Comparison of ENCODE assay signal across 22 mouse cellular contexts in genomic region chr9:72809077-72809476, GRCm38 (mm10). TPM values are rescaled to one million over a fixed set of nuclear protein-coding genes. Genes with fewer than 3 reads are reported as not detected.
DNase-seq lines count a peak whose midpoint lies in the region; ATAC-seq and TF ChIP-seq lines count a peak whose summit lies in the region.
"Had no signal": no experiment of that assay in that cellular context is flagged by ENCODE, and none has a peak within 500 bp of the region (broad histone marks: within the 10 kb centered on the region; RNA-seq: fewer than 3 reads in every experiment).

No protein-coding gene starts in this region.

- H3K4me1 ChIP-seq in forebrain, embryonic 11.5 days (replicated peaks; ENCODE audit: control insufficient read depth, insufficient read depth, low read length) = peaks cover 20% of the 10 kb centered on the region; the same call in 1 of the 2 replicates
- H3K4me1 ChIP-seq in forebrain, embryonic 14.5 days (ENCODE audit: control insufficient read depth, insufficient read depth, low read length) = peaks cover 7% of the 10 kb centered on the region
- peaks cover 32% of the 10 kb centered on the region for H3K4me1 ChIP-seq in hindbrain, embryonic 12.5 days
- 0 out of 2 replicates have a peak, but pooled peaks cover 3% of the 10 kb centered on the region for H3K4me1 ChIP-seq in hindbrain, postnatal 0 days (ENCODE audit: insufficient read depth, low read length)
- peaks cover 36% of the 10 kb centered on the region for H3K4me1 ChIP-seq in neural tube, embryonic 11.5 days (ENCODE audit: control insufficient read depth, insufficient read depth, low read length)
- H3K4me1 ChIP-seq in neural tube, embryonic 13.5 days (replicated peaks) = peaks cover 43% of the 10 kb centered on the region

- H3K27ac ChIP-seq in forebrain, embryonic 11.5 days (ENCODE audit: low read depth, low read length) = peak overlapping the region; percentile 93; the same call in 1 of the 2 replicates
- H3K27ac ChIP-seq in forebrain, embryonic 14.5 days (ENCODE audit: low read depth, low read length) = no peak overlapping the region
- H3K27ac ChIP-seq in hindbrain, embryonic 12.5 days = no peak overlapping the region
- no peak overlapping the region for H3K27ac ChIP-seq in hindbrain, postnatal 0 days
- no peak overlapping the region for H3K27ac ChIP-seq in neural tube, embryonic 11.5 days (ENCODE audit: low read depth, low read length)
- H3K27ac ChIP-seq in neural tube, embryonic 13.5 days (replicated peaks) = no peak overlapping the region
- H3K27ac ChIP-seq: liver, embryonic 13.5 days; lung, embryonic 15.5 days; macrophage had no signal

- H3K9me3 ChIP-seq in forebrain, embryonic 11.5 days (ENCODE audit: control insufficient read depth, low read length) = no peaks in the 10 kb centered on the region
- H3K9me3 ChIP-seq in forebrain, embryonic 14.5 days (replicated peaks; ENCODE audit: control insufficient read depth, low read length) = no peaks in the 10 kb centered on the region
- no peaks in the 10 kb centered on the region for H3K9me3 ChIP-seq in hindbrain, embryonic 12.5 days (replicated peaks)
- H3K9me3 ChIP-seq in hindbrain, postnatal 0 days (ENCODE audit: low read length) = no peaks in the 10 kb centered on the region
- no peaks in the 10 kb centered on the region for H3K9me3 ChIP-seq in neural tube, embryonic 11.5 days (ENCODE audit: control insufficient read depth, low read length)
- H3K9me3 ChIP-seq in neural tube, embryonic 13.5 days = no peaks in the 10 kb centered on the region
- H3K9me3 ChIP-seq: liver, embryonic 13.5 days; lung, embryonic 15.5 days had no signal

- no peak for TF ChIP-seq CTCF in hindbrain, postnatal 0 days (IDR thresholded peaks at IDR 0.05; ENCODE audit: low read depth)

- H3K36me3 ChIP-seq in forebrain, embryonic 11.5 days (ENCODE audit: control insufficient read depth, insufficient read depth, low read length) = no peaks in the 10 kb centered on the region
- no peaks in the 10 kb centered on the region for H3K36me3 ChIP-seq in forebrain, embryonic 14.5 days (ENCODE audit: control insufficient read depth, insufficient read depth, low read length)
- no peaks in the 10 kb centered on the region for H3K36me3 ChIP-seq in hindbrain, embryonic 12.5 days
- H3K36me3 ChIP-seq in hindbrain, postnatal 0 days (ENCODE audit: insufficient read depth, low read length) = no peaks in the 10 kb centered on the region
- no peaks in the 10 kb centered on the region for H3K36me3 ChIP-seq in neural tube, embryonic 11.5 days (ENCODE audit: control insufficient read depth, insufficient read depth, low read length)
- H3K36me3 ChIP-seq in neural tube, embryonic 13.5 days = no peaks in the 10 kb centered on the region
- H3K36me3 ChIP-seq: liver, embryonic 13.5 days; lung, embryonic 15.5 days had no signal

- DNase-seq in forebrain, embryonic 11.5 days (ENCODE audit: low spot score) = no peak
- no peak for DNase-seq in forebrain, embryonic 14.5 days (ENCODE audit: low spot score)
- DNase-seq in hindbrain, postnatal 0 days (ENCODE audit: low spot score) = no peak
- DNase-seq in neural tube, embryonic 11.5 days (ENCODE audit: low spot score) = no peak
- DNase-seq in neural tube, embryonic 10.5 days (ENCODE audit: extremely low spot score, low spot score) = no peak
- DNase-seq in urinary bladder, postnatal 4 days (ENCODE audit: low spot score in 2 of 2) = no peak
- DNase-seq: adrenal gland, adult 2 months; cerebellum, adult 11 months; cerebellum, postnatal 14 days; embryo, embryonic 11 days; gastrocnemius, postnatal 14 days; kidney, adult 11 months; layer of hippocampus, postnatal 36 days; liver, embryonic 13.5 days; right cerebral cortex, adult 18-20 months; thymus, adult 18-20 months had no signal

- no peak for ATAC-seq in forebrain, embryonic 11.5 days (replicated peaks; ENCODE audit: low FRiP score)
- no peak for ATAC-seq in forebrain, embryonic 14.5 days
- no peak for ATAC-seq in hindbrain, embryonic 12.5 days (ENCODE audit: low FRiP score)
- no peak for ATAC-seq in hindbrain, postnatal 0 days
- no peak for ATAC-seq in neural tube, embryonic 11.5 days (ENCODE audit: insufficient read depth, low FRiP score, low TSS enrichment)
- no peak for ATAC-seq in neural tube, embryonic 13.5 days (ENCODE audit: low read depth)

- WGBS in forebrain, embryonic 11.5 days = 35% methylated on average over 2 of the region's 2 CpGs
- WGBS in forebrain, embryonic 14.5 days = 59% methylated on average over 2 of the region's 2 CpGs
- 45% methylated on average over 2 of the region's 2 CpGs for WGBS in hindbrain, embryonic 12.5 days
- 63% methylated on average over 2 of the region's 2 CpGs for whole genome bisulfite sequencing in hindbrain, postnatal 0 days
- 21% methylated on average over 2 of the region's 2 CpGs for WGBS in neural tube, embryonic 11.5 days
- WGBS in neural tube, embryonic 13.5 days = 38% methylated on average over 2 of the region's 2 CpGs

- H3K9ac ChIP-seq in forebrain, embryonic 11.5 days (ENCODE audit: low read length) = peak overlapping the region; percentile 32; the same call in 1 of the 2 replicates
- no peak overlapping the region for H3K9ac ChIP-seq in forebrain, embryonic 14.5 days (ENCODE audit: low read length)
- H3K9ac ChIP-seq in hindbrain, embryonic 12.5 days = no peak overlapping the region
- H3K9ac ChIP-seq in hindbrain, postnatal 0 days (replicated peaks; ENCODE audit: low read length) = no peak overlapping the region
- no peak overlapping the region for H3K9ac ChIP-seq in neural tube, embryonic 11.5 days (ENCODE audit: low read length)
- no peak overlapping the region for H3K9ac ChIP-seq in neural tube, embryonic 13.5 days
- H3K9ac ChIP-seq: liver, embryonic 13.5 days; lung, embryonic 15.5 days had no signal

- H3K27me3 ChIP-seq in forebrain, embryonic 11.5 days (ENCODE audit: control insufficient read depth, insufficient read depth, low read length) = no peaks in the 10 kb centered on the region
- H3K27me3 ChIP-seq in forebrain, embryonic 14.5 days (replicated peaks; ENCODE audit: control insufficient read depth, insufficient read depth, low read length) = peaks cover 9% of the 10 kb centered on the region; the same call in 1 of the 2 replicates
- no peaks in the 10 kb centered on the region for H3K27me3 ChIP-seq in hindbrain, embryonic 12.5 days
- no peaks in the 10 kb centered on the region; the same call in 1 of the 2 replicates for H3K27me3 ChIP-seq in hindbrain, postnatal 0 days (ENCODE audit: insufficient read depth, low read length)
- H3K27me3 ChIP-seq in neural tube, embryonic 11.5 days (ENCODE audit: control insufficient read depth, insufficient read depth, low read length) = no peaks in the 10 kb centered on the region
- peaks cover 18% of the 10 kb centered on the region for H3K27me3 ChIP-seq in neural tube, embryonic 13.5 days
- H3K27me3 ChIP-seq: CH12.LX had no signal

- peak overlapping the region; percentile 87; the same call in 1 of the 2 replicates for H3K4me3 ChIP-seq in forebrain, embryonic 11.5 days (ENCODE audit: low read depth, low read length)
- no peak overlapping the region for H3K4me3 ChIP-seq in forebrain, embryonic 14.5 days (ENCODE audit: low read depth, low read length)
- no peak overlapping the region for H3K4me3 ChIP-seq in hindbrain, embryonic 12.5 days
- no peak overlapping the region for H3K4me3 ChIP-seq in hindbrain, postnatal 0 days (ENCODE audit: low read length)
- H3K4me3 ChIP-seq in neural tube, embryonic 11.5 days (ENCODE audit: low read depth, low read length) = peak overlapping the region; percentile 90; the same call in 1 of the 2 replicates
- H3K4me3 ChIP-seq in neural tube, embryonic 13.5 days = no peak overlapping the region
- H3K4me3 ChIP-seq: liver, embryonic 13.5 days; lung, embryonic 15.5 days had no signal

- H3K4me2 ChIP-seq in forebrain, embryonic 11.5 days (ENCODE audit: low read depth, low read length, severe bottlenecking) = peak overlapping the region; percentile 98
- H3K4me2 ChIP-seq in forebrain, embryonic 14.5 days (ENCODE audit: low read length) = no peak overlapping the region
- peak overlapping the region; percentile 99 for H3K4me2 ChIP-seq in hindbrain, embryonic 12.5 days (replicated peaks)
- no peak overlapping the region for H3K4me2 ChIP-seq in hindbrain, postnatal 0 days (ENCODE audit: low read depth, low read length)
- H3K4me2 ChIP-seq in neural tube, embryonic 11.5 days (ENCODE audit: low read depth) = peak overlapping the region; percentile 90
- 0 out of 2 replicates have a peak overlapping the region, but pooled peaks have one; percentile 100 for H3K4me2 ChIP-seq in neural tube, embryonic 13.5 days
- H3K4me2 ChIP-seq: liver, embryonic 13.5 days had no signal

RNA-seq across cellular contexts. Expression of gene Prtg, which starts 2.4 kb away (rescaled TPM):
- polyA plus RNA-seq in forebrain, embryonic 11.5 days (2014; fragmentation: Nextera tagmentation; extraction: Ambion mirVana) = 3.4 and 3.6 TPM in 2 replicates
- polyA plus RNA-seq in forebrain, embryonic 14.5 days (2014; fragmentation: Nextera tagmentation; extraction: Ambion mirVana) = 0.36 TPM in 2 replicates
- 2.1 and 2.2 TPM in 2 replicates for polyA plus RNA-seq in hindbrain, embryonic 12.5 days (2016; fragmentation: Nextera tagmentation; extraction: Ambion mirVana)
- 1.4 and 4.4 TPM in 2 replicates for total RNA-seq in hindbrain, postnatal 0 days (2014; rRNA removed)
- 0.59 and 0.65 TPM in 2 replicates for polyA plus RNA-seq in hindbrain, postnatal 0 days (2015; fragmentation: Nextera tagmentation; extraction: Ambion mirVana)
- polyA plus RNA-seq in neural tube, embryonic 11.5 days (2014; fragmentation: Nextera tagmentation; extraction: Ambion mirVana) = 3.6 and 4.4 TPM in 2 replicates
- polyA plus RNA-seq in neural tube, embryonic 13.5 days (2015; fragmentation: Nextera tagmentation; extraction: Ambion mirVana) = 0.51 and 0.52 TPM in 2 replicates
- total RNA-seq: CH12.LX; hematopoietic stem cell, adult 5-6 weeks had no signal
- polyA plus RNA-seq: macrophage had no signal

Comparison
In these comparisons a context has a peak if more than half of its experiments do, and no peak if none do; other contexts are left out.
1. H3K4me2 ChIP-seq: peak in forebrain, embryonic 11.5 days (single experiment), hindbrain, embryonic 12.5 days (single experiment), neural tube, embryonic 11.5 days (single experiment) and neural tube, embryonic 13.5 days (single experiment); none in forebrain, embryonic 14.5 days (single experiment) and hindbrain, postnatal 0 days (single experiment).
2. H3K4me3 ChIP-seq: peak in forebrain, embryonic 11.5 days (single experiment) and neural tube, embryonic 11.5 days (single experiment); none in forebrain, embryonic 14.5 days (single experiment), hindbrain, embryonic 12.5 days (single experiment), hindbrain, postnatal 0 days (single experiment) and neural tube, embryonic 13.5 days (single experiment).